Mouse (Mus musculus) cerebellum, adult 2 months (tissue): Measurements from ENCODE around the gene Avil. TPM values are rescaled to one million over a fixed set of nuclear protein-coding genes. Genes with fewer than 3 reads are reported as not detected.

ENCODE experiments used
- DNase-seq, 2 experiments: peaks; one replicate each; pipeline ENCODE4 v3.0.0; 2021
- H3K27ac ChIP-seq: fragments of 200-500 bp; 2 replicates; pipeline ENCODE4 v1.5.1; 2012; ENCODE audit warnings: low read length, control low read depth, inconsistent platforms; ENCODE audit not compliant: insufficient read depth
- H3K27me3 ChIP-seq: fragments of 200-500 bp; 2 replicates; pipeline ENCODE4 v1.6.1; 2012; ENCODE audit warnings: inconsistent platforms, mild to moderate bottlenecking, low read length, moderate library complexity; ENCODE audit not compliant: control insufficient read depth, insufficient read depth
- H3K4me1 ChIP-seq: fragments of 200-500 bp; 2 replicates; pipeline ENCODE4 v1.6.1; 2011; ENCODE audit warnings: low read length; ENCODE audit not compliant: control insufficient read depth, insufficient read depth
- H3K4me3 ChIP-seq: fragments of 200-500 bp; replicated peaks from 2 replicates; pipeline ENCODE3; 2011; ENCODE audit warnings: mild to moderate bottlenecking, low read depth, low read length, control low read depth; ENCODE audit not compliant: insufficient read depth
- CTCF ChIP-seq: fragments of 200-500 bp; IDR thresholded peaks from 2 replicates; pipeline ENCODE4 v1.5.1; 2011; ENCODE audit warnings: low read depth, mild to moderate bottlenecking, control low read depth, low read length, moderate library complexity, borderline replicate concordance; ENCODE audit not compliant: insufficient read depth
- POLR2A ChIP-seq: fragments of 200-500 bp; IDR thresholded peaks from 2 replicates; pipeline ENCODE4 v1.6.1; 2011; ENCODE audit warnings: low read length, control low read depth, borderline replicate concordance; ENCODE audit not compliant: insufficient read depth
- WGBS: fragments of 180-500 bp; shearing (Covaris S2); methylation state at CpG from one replicate; pipeline ENCODE4 v1.1.7; 2018; 5-methylcytosine and 5-hydroxymethylcytosine counted together
- polyA plus RNA-seq: library from polyadenylated mRNA; depleted of rRNA; stranded (reverse); fragments of >200 nt; gene quantifications from 2 replicates; pipeline ENCODE4 v1.2.3, GENCODE M21; 2012; rRNA removed

The Avil gene
- polyA plus RNA-seq: 0.33 and 0.54 TPM in 2 replicates

DNA sequence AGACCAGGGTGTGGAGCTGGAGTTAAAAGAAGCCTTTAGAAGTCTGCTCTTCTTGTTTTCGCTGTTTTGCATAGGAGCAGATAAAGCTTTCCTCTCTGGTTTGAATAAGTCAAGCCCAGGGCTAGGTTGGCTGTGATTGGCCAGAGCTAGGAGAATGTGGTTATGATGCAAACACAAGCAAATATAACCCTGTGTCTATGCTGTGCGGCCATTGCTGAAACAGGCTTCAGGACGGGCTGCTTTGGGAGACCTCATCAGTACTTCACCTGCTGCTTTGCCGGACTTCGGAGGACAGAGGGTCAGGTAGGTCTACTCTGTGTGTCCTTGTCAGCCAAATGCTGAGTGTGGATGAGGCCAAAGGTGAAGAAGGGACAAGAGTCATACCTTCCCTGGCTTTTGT lies at the start of gene Avil:
Avil (plus strand) TSS at position 181 of the 400 bp plus-strand sequence.
- DNase-seq: no peak
- WGBS: 77% methylated on average over 5 of the region's 5 CpGs
- Histone ChIP-seq H3K27me3 (no peaks in the 10 kb centered on the region), H3K4me3 (no peak within 1 kb of the TSS), H3K4me1 (peaks cover 5% of the 10 kb centered on the region; the same call in 1 of the 2 replicates), H3K27ac (no peak within 1 kb of the TSS)
- no peak for TF ChIP-seq POLR2A
- no peak for TF ChIP-seq CTCF

- TF ChIP-seq CTCF (peak; percentile 49; the same call in 1 of the 2 replicates), POLR2A (no peak)
Measured at GRCm38 (mm10) chr10:126952375-126952774, 48.1 kb upstream of the Avil start.

DNA sequence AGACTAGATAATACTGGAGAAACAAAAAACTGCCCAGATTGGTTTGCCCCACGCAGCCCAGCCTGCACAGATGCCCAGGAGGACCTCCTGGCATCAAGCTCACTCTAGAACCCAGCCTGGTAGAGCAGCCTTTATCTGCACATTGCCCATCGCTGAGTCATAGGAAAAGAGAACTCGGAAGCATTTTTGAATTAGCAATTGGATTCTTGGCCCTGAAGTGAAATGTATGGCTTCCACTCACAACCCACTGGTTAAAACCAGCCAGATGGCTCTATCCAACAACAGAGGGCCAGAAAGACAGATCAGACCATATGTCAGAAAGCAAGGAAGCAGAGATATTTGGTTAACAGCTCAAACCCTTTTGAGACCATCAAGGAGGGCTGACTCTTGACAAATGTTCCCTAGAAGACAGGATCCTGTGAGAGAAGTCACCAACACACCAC lies 47.5 kb upstream of the Avil start:
- H3K27me3 ChIP-seq: no peaks in the 10 kb centered on the region
- no peak overlapping the region for H3K4me3 ChIP-seq
- 10% methylated on average over 3 of the region's 3 CpGs for WGBS
- H3K27ac ChIP-seq: peak overlapping the region; percentile 83
- peak; percentile 82 to 96 for DNase-seq
- TF ChIP-seq CTCF (no peak), POLR2A (peak; percentile 14; the same call in 1 of the 2 replicates)
- peaks cover 46% of the 10 kb centered on the region for H3K4me1 ChIP-seq

More at GRCm38 (mm10) chr10:126952375-126952774, 48.1 kb upstream of the Avil start:
- H3K27me3 ChIP-seq: no peaks in the 10 kb centered on the region
- DNase-seq: no peak
- WGBS: 97% methylated on average over 1 of the region's 1 CpGs
- peaks cover 40% of the 10 kb centered on the region for H3K4me1 ChIP-seq
- peak overlapping the region; percentile 47; the same call in 1 of the 2 replicates for H3K27ac ChIP-seq
- H3K4me3 ChIP-seq: no peak overlapping the region

GRCm38 (mm10) chr10:126956692-126957358 lies 43.7 kb upstream of the Avil start:
- 4% methylated on average over 15 of the region's 15 CpGs for WGBS
- Histone ChIP-seq H3K27ac (peak overlapping the region; percentile 98), H3K4me1 (peaks cover 57% of the 10 kb centered on the region), H3K27me3 (no peaks in the 10 kb centered on the region), H3K4me3 (peak overlapping the region; percentile 9)
- peak in 1 of 2 experiments; percentile 49 for DNase-seq
- TF ChIP-seq POLR2A: no peak

DNA sequence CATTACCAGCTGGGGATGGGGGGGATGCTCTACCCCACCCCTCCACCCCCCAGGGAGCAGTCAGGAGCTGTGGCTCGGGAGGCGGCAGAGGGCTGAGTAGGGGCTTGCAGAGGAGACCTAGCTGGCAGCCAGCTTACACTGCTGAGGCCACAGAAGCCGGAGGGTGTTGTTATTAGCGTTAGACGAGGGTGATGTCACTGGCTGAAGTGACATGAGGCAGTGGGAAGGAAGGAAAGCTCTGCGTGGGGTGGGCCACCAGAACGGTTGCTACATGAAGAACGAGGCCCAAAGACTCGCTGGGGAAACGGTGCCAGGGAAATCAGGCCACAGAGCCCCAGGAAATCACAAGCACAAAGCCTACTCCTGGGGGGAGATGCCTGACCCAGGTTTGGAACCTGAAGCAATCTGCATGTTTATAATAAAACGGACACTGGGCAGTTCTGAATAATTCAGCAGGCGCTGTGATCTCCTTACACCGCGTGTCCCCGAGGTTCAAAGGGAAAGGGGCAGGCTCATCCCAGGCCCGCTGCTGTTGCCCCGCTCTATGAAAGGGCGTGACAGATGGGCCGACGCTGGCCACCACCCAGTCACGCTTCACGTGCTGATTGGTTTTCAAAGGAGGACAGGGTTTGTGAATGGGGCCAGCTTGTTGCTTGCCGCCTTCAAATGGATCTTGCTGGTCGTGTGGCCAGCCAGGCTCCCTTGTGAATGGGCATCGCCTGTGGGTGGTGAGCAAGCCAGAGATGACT lies 43.0 kb upstream of the Avil start:
- WGBS: under 1% methylated on average over 25 of the region's 25 CpGs
- Histone ChIP-seq H3K27me3 (no peaks in the 10 kb centered on the region), H3K27ac (peak overlapping the region; percentile 98), H3K4me3 (peak overlapping the region; percentile 32), H3K4me1 (peaks cover 58% of the 10 kb centered on the region)
- peak; percentile 92 to 93 for DNase-seq
- TF ChIP-seq CTCF (no peak), POLR2A (peak; percentile 52; the same call in 1 of the 2 replicates)

DNA sequence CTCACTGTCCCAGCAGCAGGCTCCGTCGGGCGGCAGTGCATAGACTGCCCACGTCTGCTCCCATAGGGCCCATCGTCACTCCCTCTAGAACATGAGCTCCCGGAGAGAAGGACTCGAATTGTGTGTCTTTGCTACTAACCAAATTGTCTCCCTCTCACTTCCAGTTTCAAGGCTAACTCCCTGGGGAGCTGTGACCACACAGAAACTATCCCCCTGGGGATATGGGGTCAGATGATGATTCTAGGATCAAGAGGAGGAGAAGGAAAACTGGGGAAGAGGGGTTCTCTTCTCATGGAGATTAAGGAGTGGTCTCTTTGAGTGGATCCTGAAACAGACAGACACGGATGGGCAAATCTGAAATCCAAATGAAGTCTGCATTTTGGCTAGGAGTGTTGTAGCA lies 40.0 kb upstream of the Avil start:
- no peak for TF ChIP-seq POLR2A
- TF ChIP-seq CTCF: no peak
- WGBS: 68% methylated on average over 8 of the region's 8 CpGs
- Histone ChIP-seq H3K4me3 (no peak overlapping the region), H3K27me3 (no peaks in the 10 kb centered on the region), H3K4me1 (peaks cover 57% of the 10 kb centered on the region), H3K27ac (peak overlapping the region; percentile 60; the same call in 1 of the 2 replicates)
- DNase-seq: no peak

- peak overlapping the region; percentile 95 for H3K27ac ChIP-seq
- DNase-seq: peak; percentile 91 to 93
- peaks cover 47% of the 10 kb centered on the region for H3K4me1 ChIP-seq
- 0 out of 2 replicates have a peak, but pooled peaks have one; percentile 23 for TF ChIP-seq POLR2A
- no peak for TF ChIP-seq CTCF
- H3K4me3 ChIP-seq: no peak overlapping the region
- no peaks in the 10 kb centered on the region for H3K27me3 ChIP-seq
- 9% methylated on average over 10 of the region's 10 CpGs for WGBS
Measured at GRCm38 (mm10) chr10:126961757-126962156, 38.8 kb upstream of the Avil start.
